Mouse (Mus musculus): ENCODE results near the gene Pcnp. TPM values are rescaled to one million over a fixed set of nuclear protein-coding genes. Genes with fewer than 3 reads are reported as not detected.
A peak's percentile ranks its signal among the peaks of the same experiment; 100 is the strongest.
"Not testable (repeated sequence)": the region's sequence is repeated elsewhere in the genome, so short reads cannot be mapped to it uniquely, and the experiment has no call there.

Pcnp gene
- 5.6 and 7.3 TPM in 2 replicates for polyA plus RNA-seq (2012; rRNA removed)

GRCm38 (mm10) chr16:56029661-56030082 is at the start of gene Pcnp:
Gene Pcnp, minus strand, starts transcription at chr16:56029739.
- WGBS, result under 1% methylated on average over 39 of the region's 39 CpGs
- Histone ChIP-seq H3K27me3 (ENCODE audit: control insufficient read depth, insufficient read depth, low read length) (no peaks in the 10 kb centered on the region), H3K4me3 (ENCODE audit: extremely low read depth, insufficient read depth, insufficient read length) (peak within 1 kb of the TSS; percentile 88), H3K36me3 (ENCODE audit: control insufficient read depth, insufficient read depth, low read length) (peaks cover 11% of the 10 kb centered on the region), H3K27ac (ENCODE audit: insufficient read depth, low read length) (peak within 1 kb of the TSS; percentile 86), H3K4me1 (ENCODE audit: control insufficient read depth, insufficient read depth, insufficient read length) (peaks cover 5% of the 10 kb centered on the region)
- DNase-seq (ENCODE audit: low read depth in 1 of 2, low spot score in 2 of 2), result peak; percentile 92 to 97
- TF ChIP-seq POLR2A (IDR thresholded peaks at IDR 0.05; ENCODE audit: low read depth, low read length) (peak; percentile 96), CTCF (IDR thresholded peaks at IDR 0.05; ENCODE audit: extremely low read depth, insufficient read depth, insufficient read length, insufficient replicate concordance) (no peak)

GRCm38 (mm10) chr16:56076121-56076869 is 46.8 kb upstream of the Pcnp start:
- H3K4me1 ChIP-seq (ENCODE audit: control insufficient read depth, insufficient read depth, insufficient read length), result peaks cover 2% of the 10 kb centered on the region; the same call in 1 of the 2 replicates
- DNase-seq (ENCODE audit: low read depth in 1 of 2, low spot score in 2 of 2), result no peak
- peak overlapping the region; percentile 100 for H3K4me3 ChIP-seq (ENCODE audit: extremely low read depth, insufficient read depth, insufficient read length)
- H3K27me3 ChIP-seq (ENCODE audit: control insufficient read depth, insufficient read depth, low read length), result no peaks in the 10 kb centered on the region
- 10% methylated on average over 11 of the region's 11 CpGs for WGBS
- TF ChIP-seq CTCF (IDR thresholded peaks at IDR 0.05; ENCODE audit: extremely low read depth, insufficient read depth, insufficient read length, insufficient replicate concordance), result no peak
- TF ChIP-seq POLR2A (IDR thresholded peaks at IDR 0.05; ENCODE audit: low read depth, low read length), result no peak
- peak overlapping the region; percentile 96 for H3K27ac ChIP-seq (ENCODE audit: insufficient read depth, low read length)
- H3K36me3 ChIP-seq (ENCODE audit: control insufficient read depth, insufficient read depth, low read length), result no peaks in the 10 kb centered on the region

- Histone ChIP-seq H3K27me3 (ENCODE audit: control insufficient read depth, insufficient read depth, low read length) (no peaks in the 10 kb centered on the region), H3K4me1 (ENCODE audit: control insufficient read depth, insufficient read depth, insufficient read length) (peaks cover 2% of the 10 kb centered on the region; the same call in 1 of the 2 replicates), H3K27ac (ENCODE audit: insufficient read depth, low read length) (peak overlapping the region; percentile 96), H3K36me3 (ENCODE audit: control insufficient read depth, insufficient read depth, low read length) (no peaks in the 10 kb centered on the region), H3K4me3 (ENCODE audit: extremely low read depth, insufficient read depth, insufficient read length) (peak overlapping the region; percentile 100)
- TF ChIP-seq CTCF (IDR thresholded peaks at IDR 0.05; ENCODE audit: extremely low read depth, insufficient read depth, insufficient read length, insufficient replicate concordance) (no peak), POLR2A (IDR thresholded peaks at IDR 0.05; ENCODE audit: low read depth, low read length) (no peak)
- peak; percentile 71 to 74 for DNase-seq (ENCODE audit: low read depth in 1 of 2, low spot score in 2 of 2)
- WGBS, result under 1% methylated on average over 50 of the region's 66 CpGs
Observed at GRCm38 (mm10) chr16:56075222-56076111, 45.9 kb upstream of the Pcnp start.

- peaks cover 2% of the 10 kb centered on the region; the same call in 1 of the 2 replicates for H3K4me1 ChIP-seq (ENCODE audit: control insufficient read depth, insufficient read depth, insufficient read length)
- no peaks in the 10 kb centered on the region for H3K27me3 ChIP-seq (ENCODE audit: control insufficient read depth, insufficient read depth, low read length)
- peak overlapping the region; percentile 7 for H3K27ac ChIP-seq (ENCODE audit: insufficient read depth, low read length)
- TF ChIP-seq CTCF (IDR thresholded peaks at IDR 0.05; ENCODE audit: extremely low read depth, insufficient read depth, insufficient read length, insufficient replicate concordance), result no peak
- no peak for TF ChIP-seq POLR2A (IDR thresholded peaks at IDR 0.05; ENCODE audit: low read depth, low read length)
- DNase-seq (ENCODE audit: low read depth in 1 of 2, low spot score in 2 of 2), result no peak
- no peak overlapping the region; the same call in 1 of the 2 replicates for H3K4me3 ChIP-seq (ENCODE audit: extremely low read depth, insufficient read depth, insufficient read length)
- H3K36me3 ChIP-seq (ENCODE audit: control insufficient read depth, insufficient read depth, low read length), result no peaks in the 10 kb centered on the region
- WGBS, result 68% methylated on average over 5 of the region's 5 CpGs
Observed at GRCm38 (mm10) chr16:56074565-56074964, 45.0 kb upstream of the Pcnp start.

GRCm38 (mm10) chr16:56074122-56074521 is 44.6 kb upstream of the Pcnp start:
- WGBS, result 80% methylated on average over 1 of the region's 1 CpGs
- H3K4me1 ChIP-seq (ENCODE audit: control insufficient read depth, insufficient read depth, insufficient read length), result peaks cover 2% of the 10 kb centered on the region; the same call in 1 of the 2 replicates
- no peak for TF ChIP-seq CTCF (IDR thresholded peaks at IDR 0.05; ENCODE audit: extremely low read depth, insufficient read depth, insufficient read length, insufficient replicate concordance)
- TF ChIP-seq POLR2A (IDR thresholded peaks at IDR 0.05; ENCODE audit: low read depth, low read length), result no peak
- no peaks in the 10 kb centered on the region for H3K36me3 ChIP-seq (ENCODE audit: control insufficient read depth, insufficient read depth, low read length)
- H3K4me3 ChIP-seq (ENCODE audit: extremely low read depth, insufficient read depth, insufficient read length), result no peak overlapping the region
- no peaks in the 10 kb centered on the region for H3K27me3 ChIP-seq (ENCODE audit: control insufficient read depth, insufficient read depth, low read length)
- DNase-seq (ENCODE audit: low read depth in 1 of 2, low spot score in 2 of 2), result no peak
- H3K27ac ChIP-seq (ENCODE audit: insufficient read depth, low read length), result no peak overlapping the region

GRCm38 (mm10) chr16:56073150-56073549 is 43.6 kb upstream of the Pcnp start:
- H3K27me3 ChIP-seq (ENCODE audit: control insufficient read depth, insufficient read depth, low read length); H3K27ac ChIP-seq (ENCODE audit: insufficient read depth, low read length); DNase-seq (ENCODE audit: low read depth in 1 of 2, low spot score in 2 of 2); H3K4me3 ChIP-seq (ENCODE audit: extremely low read depth, insufficient read depth, insufficient read length); H3K36me3 ChIP-seq (ENCODE audit: control insufficient read depth, insufficient read depth, low read length); H3K4me1 ChIP-seq (ENCODE audit: control insufficient read depth, insufficient read depth, insufficient read length): not testable (repeated sequence)
- WGBS, result 95% methylated on average over 6 of the region's 6 CpGs
